Mouse (Mus musculus) megakaryocyte progenitor cell, adult 5-6 weeks (primary cell): ENCODE data around the gene Dppa2. TPM values are rescaled to one million over a fixed set of nuclear protein-coding genes. Genes with fewer than 3 reads are reported as not detected.
"Not testable (repeated sequence)": the region's sequence is repeated elsewhere in the genome, so short reads cannot be mapped to it uniquely, and the experiment has no call there.

ENCODE experiments used
- ATAC-seq: replicated peaks from 2 replicates; pipeline ENCODE4 v1.8.0; 2016; ENCODE audit warnings: mild to moderate bottlenecking, moderate TSS enrichment, inconsistent platforms; ENCODE audit not compliant: poor library complexity
- total RNA-seq, 2 experiments: library from RNA; stranded (forward) in 1 of 2; stranded (reverse) in 1 of 2; fragments of 157-497, 149-512 nt in 1 of 2; fragments of 200-1000 nt in 1 of 2; gene quantifications; 2 replicates each; pipeline versions ENCODE4 v1.2.3 to v1.2.4; 2015 to 2017

Gene Dppa2
- not detected in 2 replicates for total RNA-seq (2015)
- total RNA-seq (2017), result not detected in 2 replicates

- no peak for ATAC-seq
Measured at GRCm38 (mm10) chr16:48303509-48303908, at the start of gene Dppa2. Dppa2 (plus strand) TSS chr16:48303908.

GRCm38 (mm10) chr16:48254584-48254983 lies 49.1 kb upstream of the Dppa2 start:
- ATAC-seq, result no peak

- peak; percentile 81 for ATAC-seq
Measured at GRCm38 (mm10) chr16:48259519-48259918, 44.2 kb upstream of the Dppa2 start.

- ATAC-seq, result 0 out of 2 replicates have a peak, but pooled peaks have one; percentile 39
Measured at GRCm38 (mm10) chr16:48262901-48263300, 40.8 kb upstream of the Dppa2 start.

GRCm38 (mm10) chr16:48265856-48266255 lies 37.9 kb upstream of the Dppa2 start:
- ATAC-seq, result no peak

GRCm38 (mm10) chr16:48276940-48277339 lies 26.8 kb upstream of the Dppa2 start:
- ATAC-seq, result 0 out of 2 replicates have a peak, but pooled peaks have one; percentile 31

- ATAC-seq, result peak; percentile 69
Measured at GRCm38 (mm10) chr16:48280883-48281282, 22.8 kb upstream of the Dppa2 start.

- no peak for ATAC-seq
Measured at GRCm38 (mm10) chr16:48282801-48283200, 20.9 kb upstream of the Dppa2 start.

- no peak for ATAC-seq
Measured at GRCm38 (mm10) chr16:48283517-48283916, 20.2 kb upstream of the Dppa2 start, which contains the start of gene Dppa4. Dppa4 (plus strand) TSS chr16:48283733.

GRCm38 (mm10) chr16:48285517-48285916 lies 18.2 kb upstream of the Dppa2 start:
- ATAC-seq, result no peak

GRCm38 (mm10) chr16:48297384-48298136 lies 6.1 kb upstream of the Dppa2 start:
- no peak for ATAC-seq

GRCm38 (mm10) chr16:48299884-48300283 lies 3.8 kb upstream of the Dppa2 start:
- ATAC-seq, result peak; percentile 92

GRCm38 (mm10) chr16:48303983-48304382 lies 275 bp downstream of the Dppa2 start:
- no peak for ATAC-seq

- not testable (repeated sequence) for ATAC-seq
Measured at GRCm38 (mm10) chr16:48308916-48309315, 5.2 kb downstream of the Dppa2 start.

- no peak for ATAC-seq
Measured at GRCm38 (mm10) chr16:48309912-48310630, 6.4 kb downstream of the Dppa2 start.

- no peak for ATAC-seq
Measured at GRCm38 (mm10) chr16:48315294-48315693, 11.6 kb downstream of the Dppa2 start.

GRCm38 (mm10) chr16:48320781-48321180 lies 17.1 kb downstream of the Dppa2 start:
- no peak for ATAC-seq

- no peak for ATAC-seq
Measured at GRCm38 (mm10) chr16:48323133-48323532, 19.4 kb downstream of the Dppa2 start.

GRCm38 (mm10) chr16:48323602-48324345 lies 20.1 kb downstream of the Dppa2 start:
- no peak for ATAC-seq

GRCm38 (mm10) chr16:48326903-48327302 lies 23.2 kb downstream of the Dppa2 start:
- ATAC-seq, result no peak

GRCm38 (mm10) chr16:48328420-48328819 lies 24.7 kb downstream of the Dppa2 start:
- ATAC-seq, result peak; percentile 26; the same call in 1 of the 2 replicates
